Mouse (Mus musculus) c-Kit-positive CD71-positive TER-119-negative erythroid progenitor cells, embryonic 14.5 days (primary cell): ENCODE measurements around the gene Zdhhc1.

ENCODE experiments used
- DNase-seq: peaks from one replicate; pipeline ENCODE4 v3.0.0-alpha.2; 2013; ENCODE audit warnings: low read depth

Gene Zdhhc1

DNA sequence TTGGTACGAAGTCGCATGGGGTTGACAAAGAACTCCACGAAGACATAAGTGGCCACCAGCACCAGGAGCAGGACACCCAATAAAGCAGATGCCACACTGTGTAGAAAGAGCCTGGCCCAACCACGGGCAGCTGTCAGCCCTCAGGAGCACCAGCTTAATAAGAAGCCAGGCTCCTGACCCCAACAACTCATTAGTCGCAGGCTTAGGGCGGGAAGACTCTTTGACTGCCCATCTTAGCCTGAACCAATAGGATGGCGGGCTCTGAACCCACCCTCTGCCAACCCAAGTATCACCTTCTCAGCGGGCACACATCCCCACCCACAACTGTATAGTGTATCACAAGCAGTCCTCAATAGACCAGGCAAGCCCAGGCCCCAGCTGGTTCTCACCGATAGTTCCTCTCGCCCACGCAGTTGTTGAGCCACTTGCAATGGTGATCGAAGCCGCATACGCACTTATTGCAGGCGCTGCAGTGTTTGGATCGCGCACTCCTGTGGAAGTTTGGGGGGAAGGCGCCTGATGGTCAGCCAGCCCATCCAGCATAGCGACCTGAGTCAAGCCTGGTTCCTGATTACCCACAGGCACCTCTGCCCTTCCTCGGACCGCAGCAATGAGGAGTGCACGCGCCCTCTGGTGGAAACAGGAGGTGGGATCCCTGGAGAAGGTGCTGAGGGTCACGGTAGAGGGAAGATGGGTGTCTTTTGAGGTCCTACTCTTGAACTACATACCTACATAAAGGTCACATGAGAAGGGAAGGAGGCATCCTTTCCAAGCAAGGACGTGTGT lies 19.9 kb downstream of the Zdhhc1 start:
- no peak for DNase-seq

DNA sequence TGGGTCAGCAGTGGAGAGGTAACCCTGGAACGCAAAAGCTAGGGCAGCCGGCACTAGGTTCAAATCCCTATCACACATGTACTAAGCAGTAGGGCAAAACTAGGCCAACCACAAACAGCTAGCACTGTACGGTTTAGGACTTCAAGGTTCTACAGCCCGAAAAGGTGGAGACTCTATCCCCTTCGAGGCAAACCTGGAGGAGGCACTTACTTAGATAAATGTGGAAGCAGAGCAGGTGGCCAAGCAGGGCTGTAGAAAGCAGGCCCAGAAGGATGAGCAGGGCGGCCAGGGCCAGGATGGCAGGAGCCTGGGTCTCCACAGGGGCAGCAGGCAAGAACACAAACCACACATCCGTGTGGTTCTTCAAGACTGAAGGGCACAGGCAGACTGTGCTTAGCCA lies 20.5 kb downstream of the Zdhhc1 start:
- no peak for DNase-seq

DNA sequence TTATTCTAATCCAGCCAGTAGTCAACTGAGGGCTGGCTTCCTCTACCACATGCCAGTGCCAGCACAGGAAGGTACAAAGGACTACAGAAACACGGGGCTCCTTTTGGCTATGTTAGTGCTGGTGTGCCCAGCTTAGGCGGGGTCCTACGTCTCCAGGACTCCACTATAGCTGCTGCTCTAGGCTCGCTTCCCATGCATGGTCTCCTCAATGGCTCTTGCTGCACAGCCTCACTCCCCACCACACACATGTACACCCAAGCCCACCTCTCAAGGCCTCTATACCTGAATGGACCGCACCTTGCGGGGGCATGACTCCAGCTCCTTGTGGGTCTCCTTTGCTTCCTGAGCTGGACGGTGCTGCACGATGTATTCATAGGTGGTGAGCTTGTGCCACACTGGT lies 21.0 kb downstream of the Zdhhc1 start:
- DNase-seq, result no peak

DNA sequence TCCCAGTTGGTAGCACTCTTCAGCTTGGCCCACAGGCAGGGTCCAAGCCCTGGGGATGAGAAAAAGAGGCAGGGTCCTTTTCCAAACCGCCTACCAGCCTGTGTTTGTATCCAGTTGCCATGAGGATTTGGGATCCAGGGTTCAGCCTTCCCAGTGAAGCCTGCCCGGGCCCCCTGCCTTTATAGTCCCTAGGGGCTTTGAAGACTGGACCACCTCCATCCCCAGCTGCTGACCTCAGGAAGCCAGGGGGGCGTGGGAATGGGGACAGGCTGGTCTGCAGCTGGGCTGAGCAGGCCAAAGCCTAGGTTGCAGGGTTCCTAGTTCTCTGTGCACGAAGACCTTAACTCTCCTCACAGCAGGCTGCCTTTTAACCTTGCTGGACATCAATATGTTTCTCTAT lies 21.4 kb downstream of the Zdhhc1 start:
- DNase-seq, result no peak

DNA sequence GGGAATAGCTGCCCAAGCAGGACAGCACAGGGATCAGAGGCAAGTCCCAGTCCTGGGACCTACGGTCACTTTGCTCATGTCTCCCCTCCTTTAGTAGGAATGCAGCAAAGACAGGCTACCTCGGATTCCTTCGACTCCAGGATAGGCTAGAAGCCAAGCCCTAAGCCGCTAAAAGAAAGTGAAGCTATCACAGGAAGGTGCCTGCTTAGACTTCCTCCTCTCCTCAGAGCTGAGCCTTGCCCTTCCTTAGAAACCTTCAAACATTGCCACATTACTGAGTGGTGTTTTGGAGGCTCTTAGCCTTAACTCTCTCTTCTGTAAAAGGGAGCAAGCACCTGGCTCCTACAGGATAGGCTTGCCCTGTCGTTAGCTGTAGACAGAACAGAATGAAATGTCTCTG lies 22.0 kb downstream of the Zdhhc1 start:
- DNase-seq, result no peak

DNA sequence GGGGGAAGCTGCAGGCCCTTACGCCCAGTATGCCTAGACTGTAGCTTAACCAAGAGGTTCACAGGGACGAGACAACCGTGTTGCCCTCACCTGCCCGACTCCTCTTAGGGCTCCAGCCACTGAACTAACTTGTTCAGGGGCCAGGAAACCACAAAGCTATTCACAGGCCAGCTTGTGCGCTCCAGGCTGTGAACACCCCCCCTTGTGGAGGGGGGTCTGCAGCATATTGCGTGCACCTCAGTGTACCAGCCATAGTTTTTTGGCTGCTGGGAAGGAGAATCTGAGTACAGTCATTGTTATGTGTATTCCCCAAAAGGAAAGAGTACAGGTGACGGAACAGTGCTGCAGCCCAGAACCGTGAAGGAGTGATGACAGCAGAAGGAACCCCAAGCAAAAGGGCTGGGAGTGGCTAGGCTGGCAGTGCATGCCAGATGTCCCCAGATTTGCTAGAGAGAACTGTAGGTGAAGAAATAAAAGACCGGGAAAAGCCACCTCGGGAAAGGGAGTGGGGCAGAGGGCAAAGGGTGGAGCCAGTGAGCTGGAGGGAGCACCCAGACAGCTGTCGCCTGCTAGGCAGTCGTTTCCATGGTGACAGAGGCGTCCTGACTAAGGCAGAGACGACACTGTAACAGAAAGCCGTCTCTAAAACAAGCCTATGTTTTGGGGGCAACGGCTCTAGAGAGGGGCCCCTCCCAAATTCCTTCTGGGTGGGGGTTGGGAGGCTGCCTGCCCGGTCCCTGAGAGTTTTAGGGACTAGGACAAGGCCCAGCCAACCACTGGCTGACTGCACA lies 22.7 kb downstream of the Zdhhc1 start:
- no peak for DNase-seq

DNA sequence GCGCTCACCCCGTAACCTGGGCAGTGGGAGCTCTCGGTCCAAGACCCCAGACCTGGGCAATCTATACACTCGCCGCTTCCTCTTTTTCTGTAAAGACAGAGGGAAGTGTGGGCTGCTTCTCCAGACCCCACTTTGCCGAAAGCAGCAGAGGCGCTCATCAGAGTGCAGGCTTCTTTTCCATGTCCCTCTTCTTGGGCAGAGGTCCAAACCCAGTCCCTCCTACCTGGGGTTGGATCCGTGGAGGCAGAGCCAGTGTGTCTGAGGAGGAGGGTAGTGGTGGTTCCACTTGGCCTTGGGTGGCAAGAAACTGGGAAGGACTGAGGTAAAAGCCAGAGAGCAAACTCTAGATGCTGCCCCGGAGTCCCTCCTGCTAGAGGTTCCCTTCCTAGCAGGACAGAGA lies 23.7 kb downstream of the Zdhhc1 start:
- no peak for DNase-seq

DNA sequence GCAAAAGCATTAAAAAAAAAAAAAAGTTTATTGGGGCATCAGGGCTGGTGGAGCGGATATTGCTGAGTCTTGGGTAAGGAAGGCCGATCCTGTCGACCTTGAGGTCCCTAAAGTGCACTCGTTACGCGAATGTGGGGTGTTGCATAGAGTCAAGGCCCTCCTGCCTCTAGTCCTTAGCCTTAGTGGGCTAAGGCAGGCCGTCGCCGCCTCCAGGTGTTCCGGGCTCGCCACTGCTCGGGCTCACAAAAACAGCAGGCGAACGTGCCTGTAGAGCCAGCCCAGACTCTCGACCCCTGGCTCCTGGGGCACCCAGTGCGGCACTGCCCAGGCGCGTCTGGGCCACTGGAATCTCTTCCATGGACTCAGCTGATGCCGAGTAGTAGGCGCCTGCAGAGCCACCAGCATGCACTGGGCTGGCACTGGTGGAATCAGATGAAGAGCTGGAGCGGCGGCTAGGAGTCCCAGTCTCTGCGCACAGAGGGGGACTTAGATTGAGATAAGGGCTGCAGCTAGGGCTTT lies 24.2 kb downstream of the Zdhhc1 start:
- no peak for DNase-seq

DNA sequence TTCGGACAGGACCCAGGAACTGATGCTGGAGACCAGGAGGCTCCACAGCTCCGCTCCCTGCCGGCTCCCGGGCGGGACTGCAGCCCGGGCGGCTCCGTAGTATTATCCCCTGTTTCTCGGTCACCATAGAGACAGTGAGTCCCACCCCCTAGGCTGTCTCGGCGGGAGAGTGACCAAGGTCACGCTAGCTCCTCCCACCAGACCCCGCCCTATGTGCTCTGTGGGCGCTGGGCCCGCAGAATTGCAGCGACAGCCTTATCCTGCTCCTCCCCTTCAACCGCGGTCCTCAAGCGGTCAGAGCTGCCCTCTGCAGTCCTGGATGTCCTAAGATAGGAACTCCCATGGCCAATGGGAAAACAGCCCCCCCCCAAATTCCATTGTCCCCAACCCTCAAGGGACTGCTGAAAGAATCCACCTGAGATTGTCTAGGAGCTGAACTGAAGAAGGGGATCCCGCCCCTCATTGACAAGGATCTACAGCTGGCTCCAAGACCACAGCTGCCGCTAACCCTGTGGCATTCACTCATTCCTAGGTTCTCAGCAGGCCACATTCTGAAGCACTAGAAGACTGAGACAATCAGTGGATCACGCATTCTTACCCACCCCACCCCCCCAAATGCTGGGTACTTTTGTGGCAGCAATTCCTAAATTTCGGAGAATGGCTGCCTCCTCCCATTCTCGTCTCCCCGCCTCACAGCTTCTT lies 25.2 kb downstream of the Zdhhc1 start, which contains the start of gene Tppp3:
TSS of gene Tppp3 (minus strand) at position 213 of the 702 bp plus-strand sequence.
- DNase-seq, result peak; percentile 76

DNA sequence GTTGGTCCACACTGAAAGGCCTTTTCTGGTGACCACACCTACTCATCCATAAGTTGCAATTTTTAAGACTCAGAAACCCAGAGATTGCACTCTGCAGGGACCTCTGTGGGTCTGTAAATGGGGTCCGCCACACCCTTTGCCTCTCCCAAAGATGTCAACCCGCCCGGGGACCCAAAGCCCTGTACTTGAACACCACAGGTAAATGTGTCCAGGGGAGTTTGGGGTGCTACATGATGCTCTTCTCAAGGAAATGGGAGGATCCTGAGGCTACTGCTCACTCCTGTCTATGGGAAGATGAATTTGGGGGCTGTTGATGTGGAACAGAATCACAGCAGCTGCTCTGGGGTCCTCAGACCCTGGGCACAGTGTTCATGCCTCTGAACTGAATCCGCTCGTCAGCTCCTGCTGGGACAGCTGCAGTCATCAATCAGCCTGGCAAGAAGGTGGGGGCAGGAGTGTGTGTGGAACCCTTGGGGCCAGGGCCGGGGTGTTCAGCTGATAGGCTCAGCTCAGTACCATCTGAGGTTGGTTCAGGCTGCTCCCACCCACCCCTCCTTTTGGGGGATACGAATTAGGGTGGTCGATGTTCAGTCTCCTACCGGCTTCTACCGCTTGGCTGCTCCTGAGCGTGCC lies 25.9 kb downstream of the Zdhhc1 start:
- no peak for DNase-seq

DNA sequence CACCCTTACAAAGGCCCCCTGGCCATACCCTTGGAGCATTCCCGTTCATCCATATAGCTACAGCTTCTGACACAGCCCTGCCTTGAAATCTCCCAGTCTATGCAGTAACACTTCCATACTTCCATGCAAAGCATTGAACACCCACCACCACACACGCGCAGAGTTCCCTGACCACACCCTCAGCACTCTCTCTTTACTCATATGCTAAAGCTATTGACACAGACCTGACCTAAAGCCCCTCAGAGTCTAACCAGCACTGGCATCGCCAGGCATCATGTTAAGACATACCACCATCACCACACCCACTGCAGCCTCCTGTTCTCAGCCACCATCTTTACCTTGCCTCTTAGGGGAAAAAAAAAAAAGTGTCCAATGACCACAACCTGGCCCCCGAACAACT lies 26.4 kb downstream of the Zdhhc1 start:
- DNase-seq, result no peak

DNA sequence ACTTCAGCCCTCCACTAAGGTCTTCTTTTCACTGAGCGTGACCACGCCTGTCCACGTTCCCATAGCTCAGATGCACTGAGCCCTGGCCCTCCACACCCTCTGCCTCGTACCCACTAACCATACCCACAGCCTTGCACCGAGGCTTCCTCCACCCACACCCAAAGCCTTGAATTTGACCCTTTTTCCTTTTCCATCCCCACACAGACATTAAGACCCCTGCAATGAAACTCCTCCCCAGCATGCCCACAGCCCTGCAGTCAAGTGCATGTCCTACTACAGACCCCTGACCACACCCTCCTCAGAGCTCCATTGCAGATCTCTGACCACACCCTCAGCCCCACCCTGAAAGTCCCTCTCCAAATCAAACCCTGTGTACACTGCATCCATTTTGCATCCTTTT lies 26.9 kb downstream of the Zdhhc1 start:
- DNase-seq, result no peak

DNA sequence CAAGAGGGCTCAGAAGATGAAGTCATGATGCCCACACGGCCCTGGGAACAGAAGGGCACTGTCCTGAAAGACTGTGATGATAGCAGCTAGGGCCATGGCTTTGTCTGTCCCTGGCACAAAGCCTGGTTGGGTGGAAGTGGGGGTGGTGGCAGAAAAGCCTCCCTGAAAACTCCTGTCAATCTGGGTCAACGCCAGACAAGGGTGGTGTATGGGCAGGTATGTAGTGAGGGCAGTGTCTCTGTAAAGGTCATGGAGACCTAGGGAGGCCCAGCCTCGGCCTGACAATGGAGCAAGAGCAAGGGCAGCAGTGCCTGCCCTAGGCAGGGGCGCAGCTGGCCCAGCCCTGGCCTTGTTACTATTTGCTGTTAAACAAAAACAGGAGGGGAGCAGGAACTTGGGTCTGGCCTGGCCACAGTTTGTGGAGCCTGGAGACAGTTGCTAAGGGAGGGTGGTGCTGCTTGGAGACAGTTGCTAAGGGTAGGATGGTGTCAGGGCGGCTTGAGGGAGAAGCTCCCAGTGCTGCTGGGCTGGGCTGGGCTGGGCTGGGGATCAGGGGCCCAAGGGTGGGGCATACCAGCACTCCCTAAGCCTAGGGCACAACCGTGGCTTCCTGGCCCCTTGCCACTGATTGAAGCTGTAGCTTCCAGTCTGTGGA lies 27.5 kb downstream of the Zdhhc1 start:
- no peak for DNase-seq

DNA sequence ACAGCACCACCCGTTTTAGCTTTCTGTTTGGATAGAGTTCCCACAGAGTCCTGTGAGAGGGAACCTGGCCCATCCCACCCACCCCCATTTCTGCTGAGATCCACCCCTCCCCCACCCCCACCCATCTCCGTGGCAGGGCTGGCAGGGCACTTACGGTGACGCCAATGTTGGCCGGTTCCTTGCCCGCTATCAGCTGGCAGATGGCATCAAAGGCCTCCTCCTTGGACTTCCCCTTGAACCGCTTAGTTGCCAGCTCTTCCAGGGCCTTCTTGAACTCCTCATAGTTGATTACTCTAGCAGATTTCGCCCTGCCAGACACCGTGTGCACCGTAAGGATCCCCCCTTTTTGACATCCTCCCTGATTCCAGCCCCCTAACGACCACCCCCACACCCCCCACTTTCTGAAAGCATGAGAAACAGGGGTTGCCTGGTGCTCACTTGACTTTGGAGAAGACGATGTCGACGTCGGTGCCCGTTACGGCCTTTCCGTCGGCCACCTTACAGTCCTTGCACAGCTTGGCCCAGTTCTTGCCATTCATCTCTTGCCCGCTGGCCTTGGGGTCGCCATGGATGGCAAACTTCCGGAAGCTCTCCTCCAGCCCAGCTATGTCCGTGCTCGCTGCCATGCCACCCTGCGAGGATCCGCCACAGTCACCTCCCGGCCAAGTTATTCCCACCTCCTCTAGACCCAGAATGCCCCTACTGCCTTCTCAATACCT lies 28.5 kb downstream of the Zdhhc1 start:
- no peak for DNase-seq

DNA sequence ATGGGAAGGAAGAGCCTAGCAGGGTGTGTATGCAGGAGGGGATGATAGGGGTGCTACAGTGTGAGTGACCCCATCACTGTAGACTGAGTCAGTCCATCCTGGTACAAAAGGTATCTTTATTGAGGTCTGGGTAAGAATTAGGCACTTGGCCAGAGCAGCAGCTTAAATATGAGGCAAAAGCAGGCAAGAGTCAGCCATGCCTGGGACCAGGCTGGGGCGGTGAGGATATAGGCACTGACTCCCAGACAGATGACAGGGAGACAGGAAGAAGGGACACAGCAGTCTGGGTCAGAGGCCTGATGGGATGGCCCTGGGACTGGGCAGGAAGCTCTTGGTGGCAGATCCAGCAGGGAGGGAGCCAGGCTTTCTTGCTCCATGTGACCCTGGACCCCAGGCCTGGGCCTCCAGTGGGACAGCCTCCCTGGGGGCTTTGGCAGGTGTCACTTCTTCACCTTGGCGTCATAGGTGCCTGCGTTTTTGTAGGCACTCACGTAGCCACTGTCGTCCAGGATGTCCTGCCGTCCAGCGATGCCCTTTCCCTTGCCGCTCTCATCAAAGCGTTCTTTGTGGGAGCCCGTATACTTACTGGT lies 29.2 kb downstream of the Zdhhc1 start:
- DNase-seq, result no peak

DNA sequence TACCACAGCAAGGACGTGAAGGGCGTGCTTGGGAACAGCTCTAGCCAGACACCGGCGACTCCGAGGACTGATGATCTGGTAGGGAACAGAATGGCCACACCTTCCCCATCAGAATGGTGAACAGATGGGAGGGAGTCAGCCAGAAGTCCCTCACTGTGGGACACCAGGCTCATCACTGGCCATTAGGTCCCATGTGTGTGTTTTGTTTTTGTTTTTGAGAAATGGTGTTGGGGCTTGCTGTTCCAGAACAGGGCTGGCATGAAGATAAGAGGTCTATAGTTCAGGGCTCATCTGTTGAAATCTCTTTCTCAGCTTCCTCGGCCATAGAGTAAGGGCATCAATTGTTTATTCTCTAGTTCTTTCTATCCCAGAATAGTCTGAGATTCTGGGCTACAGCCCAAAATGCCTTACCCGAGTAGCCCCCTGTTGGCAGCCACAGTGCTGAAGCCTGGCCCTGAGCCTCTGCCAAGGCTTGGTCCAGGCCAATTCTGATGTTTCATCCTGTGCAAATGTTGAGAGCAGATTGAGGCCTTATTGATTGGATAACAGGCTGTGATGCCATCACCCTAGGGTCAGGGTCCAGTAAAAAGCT lies 29.9 kb downstream of the Zdhhc1 start:
- DNase-seq, result no peak

DNA sequence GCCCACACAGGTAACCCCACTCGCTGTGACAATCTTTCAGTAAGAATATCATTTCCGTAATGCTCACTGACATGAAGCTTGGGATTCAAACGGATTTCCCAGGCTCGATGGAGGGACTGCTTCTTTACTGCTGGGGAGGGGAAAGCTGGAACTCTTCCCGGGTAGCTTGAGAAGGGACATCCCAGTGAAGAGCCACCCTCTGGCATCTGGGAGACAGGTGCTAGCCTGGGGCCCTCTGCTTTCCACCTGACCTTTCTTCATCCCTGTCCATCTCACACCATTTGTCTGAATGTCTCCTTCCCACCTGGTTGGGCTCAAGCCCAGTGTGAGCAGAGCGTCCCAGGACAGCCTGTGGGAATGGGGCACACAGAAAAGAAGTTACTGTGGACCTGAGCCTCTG lies 30.5 kb downstream of the Zdhhc1 start:
- no peak for DNase-seq

DNA sequence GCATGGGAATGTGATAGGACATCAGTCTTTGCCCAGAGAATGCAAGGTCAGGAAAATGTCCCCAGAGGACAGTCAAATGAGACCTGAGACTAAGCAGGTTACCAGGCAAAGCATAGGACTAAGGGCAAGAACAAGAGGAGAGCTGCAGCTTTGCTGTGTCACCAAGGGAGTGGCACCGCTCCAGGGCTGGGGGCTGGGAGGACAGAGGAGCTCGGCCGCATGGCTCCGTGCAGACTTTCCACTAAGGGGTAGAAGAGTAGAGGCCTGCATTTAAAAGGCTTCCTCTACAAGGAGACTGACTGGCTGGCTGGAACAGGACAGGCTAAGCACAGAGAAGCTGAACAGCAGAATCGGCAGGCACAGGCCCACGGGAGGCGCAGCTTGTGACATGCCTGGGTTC lies 32.1 kb downstream of the Zdhhc1 start:
- no peak for DNase-seq

DNA sequence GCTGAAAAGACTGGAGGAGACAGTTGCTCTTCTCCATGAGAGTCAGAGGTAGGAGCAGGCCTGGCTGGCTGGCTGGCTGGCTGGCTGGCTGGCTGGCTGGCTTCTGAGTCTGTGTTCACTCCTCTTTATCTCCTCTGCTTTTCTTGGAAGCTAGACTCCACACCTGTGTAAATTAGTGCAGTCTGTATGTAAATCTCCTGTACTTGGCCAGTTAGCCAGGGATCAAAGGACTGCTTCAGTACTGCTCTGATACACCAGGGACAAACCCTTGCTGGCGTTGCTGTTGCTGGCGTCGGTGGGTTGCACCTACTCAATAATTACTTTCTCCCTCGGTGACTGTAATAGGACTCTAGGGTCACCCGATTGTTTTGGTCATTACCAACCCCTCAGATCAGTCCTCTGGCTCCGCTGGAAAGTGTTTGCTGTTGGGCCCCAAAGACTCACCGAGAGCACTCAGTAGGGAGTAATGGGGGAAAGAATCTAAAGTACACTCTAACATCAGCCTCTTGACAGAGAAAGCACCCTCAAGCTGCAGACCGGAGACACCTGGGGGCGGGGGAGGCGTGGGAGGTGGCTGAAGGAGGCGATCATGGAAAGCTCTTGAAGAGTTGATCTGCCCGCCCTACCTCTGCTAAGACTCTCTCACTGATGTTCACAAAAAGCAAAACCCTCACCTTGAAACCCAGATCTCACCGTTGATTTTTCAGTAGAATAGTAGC lies 35.5 kb downstream of the Zdhhc1 start:
- DNase-seq, result no peak

DNA sequence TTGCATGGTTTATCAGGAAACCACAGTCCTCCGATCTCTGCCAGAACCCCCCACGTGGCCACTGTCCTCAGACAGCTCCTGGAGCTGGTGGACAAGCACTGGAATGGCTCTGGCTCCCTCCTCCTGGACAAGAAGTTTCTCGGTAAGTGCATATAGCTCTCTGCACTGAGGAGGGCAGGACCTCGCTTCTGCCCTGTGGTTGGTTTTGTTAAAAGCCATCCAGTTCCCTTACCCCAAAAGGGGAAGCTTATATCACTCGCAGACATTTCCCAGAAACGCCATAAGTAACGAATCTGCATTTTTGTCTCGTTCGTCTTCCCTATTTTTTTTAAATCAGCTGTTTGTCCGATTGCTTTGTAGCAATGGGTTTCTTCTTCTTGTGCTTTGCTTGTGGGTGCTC lies 41.5 kb downstream of the Zdhhc1 start:
- DNase-seq, result no peak
